Mouse (Mus musculus) Patski (cell line): ENCODE data around the gene Zfp184. TPM values are rescaled to one million over a fixed set of nuclear protein-coding genes. Genes with fewer than 3 reads are reported as not detected.
A peak's percentile ranks its signal among the peaks of the same experiment; 100 is the strongest.

Experiments used
- ATAC-seq: fragments of 100-300 bp; one replicate; pipeline ENCODE4 v1.8.0; 2021
- CTCF ChIA-PET: fragments of 350-600 bp; sonication (Branson Sonifier 250); formaldehyde crosslinking; loops from one replicate; lab custom pipeline; 2022; ENCODE audit warnings: inconsistent platforms; lab: Charles Lee
- POLR2A ChIA-PET: fragments of 350-600 bp; sonication (Branson Sonifier 250); formaldehyde crosslinking; loops from one replicate; lab custom pipeline; 2022; ENCODE audit warnings: antibody characterized with exemption, inconsistent platforms; lab: Charles Lee
- DNase-seq: peaks from one replicate; pipeline ENCODE4 v3.0.0-alpha.2; 2011; ENCODE audit warnings: low read depth, low spot score
- H3K27me3 ChIP-seq: fragments of 371-371 bp; one replicate; pipeline ENCODE4 v1.5.1; 2021
- CTCF ChIP-seq: fragments of 100-300 bp; IDR thresholded peaks from one replicate; pipeline ENCODE4 v1.5.1; 2021
- in situ Hi-C: fragments of 300-500 bp; cut with MboI; formaldehyde crosslinking; loops from 3 replicates; pipeline ENCODE4 v1.11.1; 2018; ENCODE audit warnings: low pct_unique_long_range_greater_than_20kb, mixed read lengths
- polyA plus RNA-seq: library from polyadenylated mRNA; unstranded; gene quantifications from one replicate; pipeline ENCODE4 v1.2.3, GENCODE M21; 2021

Gene Zfp184
- polyA plus RNA-seq, 1 experiment from 2014 or later = 7.7 TPM

- TF ChIP-seq CTCF = no peak
- ChIA-PET CTCF (interaction anchor here (1.2 kb wide), 1 partner anchor 8 kb away, joined by 3 read pairs; no protein-coding TSS in a partner anchor), POLR2A (no interaction called here)
- DNase-seq (no peak), ATAC-seq (no peak)
- in situ Hi-C loops = no loop called here
- no peaks in the 10 kb centered on the region for H3K27me3 ChIP-seq
Observed at GRCm38 (mm10) chr13:21920681-21921233, 24.1 kb upstream of the Zfp184 start.

- POLR2A ChIA-PET = interaction anchor here (0.7 kb wide), 1 partner anchor 15 kb away, joined by 3 read pairs; no protein-coding TSS in a partner anchor
- H3K27me3 ChIP-seq = no peaks in the 10 kb centered on the region
- DNase-seq (no peak), ATAC-seq (no peak)
- CTCF ChIA-PET = interaction anchor here (0.8 kb wide), 1 partner anchor 11 kb away, joined by 3 read pairs; no protein-coding TSS in a partner anchor
- in situ Hi-C loops = no loop called here
- TF ChIP-seq CTCF = no peak
Observed at GRCm38 (mm10) chr13:21923417-21923816, 21.5 kb upstream of the Zfp184 start.

- ChIA-PET POLR2A (no interaction called here), CTCF (no interaction called here)
- no peak for DNase-seq
- in situ Hi-C loops = no loop called here
- H3K27me3 ChIP-seq = no peaks in the 10 kb centered on the region
- no peak for TF ChIP-seq CTCF
- ATAC-seq = no peak
Observed at GRCm38 (mm10) chr13:21924734-21925335, 20.1 kb upstream of the Zfp184 start.

GRCm38 (mm10) chr13:21930981-21931380 is 13.9 kb upstream of the Zfp184 start:
- CTCF ChIA-PET = no interaction called here

GRCm38 (mm10) chr13:21931740-21932139 is 13.2 kb upstream of the Zfp184 start:
- ATAC-seq = no peak
- ChIA-PET POLR2A (interaction anchor here (0.5 kb wide), 1 partner anchor 75 kb away, joined by 3 read pairs; no protein-coding TSS in a partner anchor), CTCF (no interaction called here)
- in situ Hi-C loops = no loop called here
- DNase-seq = no peak
- no peaks in the 10 kb centered on the region for H3K27me3 ChIP-seq
- no peak for TF ChIP-seq CTCF

More at GRCm38 (mm10) chr13:21930981-21931380, 13.9 kb upstream of the Zfp184 start:
- no peak for TF ChIP-seq CTCF
- no peak for ATAC-seq
- in situ Hi-C loops = no loop called here
- POLR2A ChIA-PET = no interaction called here
- DNase-seq = no peak
- H3K27me3 ChIP-seq = no peaks in the 10 kb centered on the region

GRCm38 (mm10) chr13:21933626-21934548 is 11.0 kb upstream of the Zfp184 start:
- TF ChIP-seq CTCF = no peak
- H3K27me3 ChIP-seq = no peaks in the 10 kb centered on the region
- DNase-seq (no peak), ATAC-seq (no peak)
- in situ Hi-C loops = no loop called here
- CTCF ChIA-PET = no interaction called here
- POLR2A ChIA-PET = no interaction called here

GRCm38 (mm10) chr13:21934982-21935791 is 9.7 kb upstream of the Zfp184 start:
- DNase-seq (no peak), ATAC-seq (no peak)
- no peaks in the 10 kb centered on the region for H3K27me3 ChIP-seq
- in situ Hi-C loops = no loop called here
- ChIA-PET POLR2A (no interaction called here), CTCF (no interaction called here)
- TF ChIP-seq CTCF = no peak

- no peak for TF ChIP-seq CTCF
- DNase-seq (no peak), ATAC-seq (no peak)
- in situ Hi-C loops = no loop called here
- POLR2A ChIA-PET = no interaction called here
- H3K27me3 ChIP-seq = no peaks in the 10 kb centered on the region
- CTCF ChIA-PET = no interaction called here
Observed at GRCm38 (mm10) chr13:21935833-21936232, 9.1 kb upstream of the Zfp184 start.

GRCm38 (mm10) chr13:21936968-21937367 is 7.9 kb upstream of the Zfp184 start:
- DNase-seq (no peak), ATAC-seq (no peak)
- no peak for TF ChIP-seq CTCF
- ChIA-PET CTCF (interaction anchor here (1.3 kb wide), 1 partner anchor 69 kb away, joined by 4 read pairs; no protein-coding TSS in a partner anchor), POLR2A (no interaction called here)
- in situ Hi-C loops = no loop called here
- H3K27me3 ChIP-seq = no peaks in the 10 kb centered on the region

GRCm38 (mm10) chr13:21940213-21940612 is 4.7 kb upstream of the Zfp184 start:
- no peak for TF ChIP-seq CTCF
- POLR2A ChIA-PET = no interaction called here
- no peaks in the 10 kb centered on the region for H3K27me3 ChIP-seq
- CTCF ChIA-PET = interaction anchor here (0.8 to 1.6 kb wide), 4 partner anchors 10 to 88 kb away, joined by 3 to 4 read pairs (median 3); no protein-coding TSS in a partner anchor
- ATAC-seq (peak; percentile 52), DNase-seq (peak; percentile 82)
- in situ Hi-C loops = loop anchor here (5.0 to 10.0 kb wide), 3 partner anchors 765 to 1577 kb away; partner anchors contain the start of gene Trim27
